Mouse (Mus musculus) myocyte (in vitro differentiated cells): ENCODE data around the gene Fam81a.

Experiments
- CEBPB ChIP-seq: IDR thresholded peaks from 2 replicates; pipeline ENCODE4 v1.6.1; 2011; ENCODE audit warnings: mild to moderate bottlenecking, moderate library complexity; ENCODE audit not compliant: poor library complexity, insufficient read depth, severe bottlenecking
- E2F4 ChIP-seq: IDR thresholded peaks from one replicate; pipeline ENCODE4 v1.6.1; 2011; ENCODE audit warnings: mild to moderate bottlenecking, control low read depth, moderate library complexity; ENCODE audit not compliant: insufficient read depth
- MAX ChIP-seq: IDR thresholded peaks from one replicate; pipeline ENCODE4 v1.6.1; 2011; ENCODE audit warnings: low read depth, mild to moderate bottlenecking, control low read depth
- MYOD1 ChIP-seq, 3 experiments: IDR thresholded peaks; one replicate each; pipeline ENCODE4 v1.6.1; 2011; ENCODE audit warnings: control low read depth in 2 of 3, low read depth in 2 of 3, mild to moderate bottlenecking in 2 of 3, moderate library complexity in 1 of 3; ENCODE audit not compliant: insufficient read length in 2 of 3, control insufficient read depth in 1 of 3
- MYOG ChIP-seq, 3 experiments: IDR thresholded peaks; one replicate each; pipeline ENCODE4 v1.6.1; 2011; ENCODE audit warnings: control low read depth in 2 of 3, low read depth in 2 of 3, mild to moderate bottlenecking in 2 of 3; ENCODE audit not compliant: insufficient read length in 2 of 3, control insufficient read depth in 1 of 3, insufficient read depth in 1 of 3
- POLR2A ChIP-seq: IDR thresholded peaks from one replicate; pipeline ENCODE4 v1.6.1; 2011; ENCODE audit warnings: low read depth, mild to moderate bottlenecking, control low read depth, moderate library complexity; ENCODE audit not compliant: insufficient read length
- POLR2AphosphoS2 ChIP-seq: IDR thresholded peaks from one replicate; pipeline ENCODE4 v1.6.1; 2011; ENCODE audit warnings: low read depth, control low read depth; ENCODE audit not compliant: insufficient read length
- SRF ChIP-seq: IDR thresholded peaks from one replicate; pipeline ENCODE4 v1.6.1; 2011; ENCODE audit warnings: low read depth; ENCODE audit not compliant: control insufficient read depth, insufficient read length
- TCF12 ChIP-seq: IDR thresholded peaks from one replicate; pipeline ENCODE4 v1.6.1; 2011; ENCODE audit warnings: mild to moderate bottlenecking, control low read depth; ENCODE audit not compliant: poor library complexity, insufficient read depth, severe bottlenecking
- USF1 ChIP-seq: IDR thresholded peaks from one replicate; pipeline ENCODE4 v1.6.1; 2011; ENCODE audit warnings: low read depth, mild to moderate bottlenecking, control low read depth, moderate library complexity

- TF ChIP-seq POLR2AphosphoS2 (no peak), POLR2A (no peak), TCF12 (no peak), E2F4 (no peak), MAX (no peak), USF1 (no peak), CEBPB (no peak), MYOG (IDR thresholded peaks at IDR 0.05; ENCODE audit: control insufficient read depth in 1 of 3, insufficient read depth in 1 of 3, insufficient read length in 2 of 3, low read depth in 2 of 3) (peak in 1 of 3 experiments; percentile 43), MYOD1 (IDR thresholded peaks at IDR 0.05; ENCODE audit: control insufficient read depth in 1 of 3, insufficient read length in 2 of 3, low read depth in 2 of 3) (peak in 2 of 3 experiments; percentile 17 to 27), SRF (no peak)
Measured at GRCm38 (mm10) chr9:70069961-70070435, 72.4 kb downstream of the Fam81a start.
